Mouse (Mus musculus) gastrocnemius, adult 8-10 months (tissue): ENCODE results near the gene Abca1. TPM values are rescaled to one million over a fixed set of nuclear protein-coding genes. Genes with fewer than 3 reads are reported as not detected.

Source experiments
- DNase-seq, 2 experiments: peaks; one replicate each; pipeline ENCODE4 v3.0.0; 2022; ENCODE audit warnings: low spot score in 2 of 2
- total RNA-seq, 4 experiments: library from RNA; stranded (reverse); gene quantifications; 2 replicates each; pipeline ENCODE4 v1.2.4; 2022

Abca1 gene
- total RNA-seq, 4 experiments from 2014 or later: 5.0 to 7.6 (median 7.4) TPM

DNA sequence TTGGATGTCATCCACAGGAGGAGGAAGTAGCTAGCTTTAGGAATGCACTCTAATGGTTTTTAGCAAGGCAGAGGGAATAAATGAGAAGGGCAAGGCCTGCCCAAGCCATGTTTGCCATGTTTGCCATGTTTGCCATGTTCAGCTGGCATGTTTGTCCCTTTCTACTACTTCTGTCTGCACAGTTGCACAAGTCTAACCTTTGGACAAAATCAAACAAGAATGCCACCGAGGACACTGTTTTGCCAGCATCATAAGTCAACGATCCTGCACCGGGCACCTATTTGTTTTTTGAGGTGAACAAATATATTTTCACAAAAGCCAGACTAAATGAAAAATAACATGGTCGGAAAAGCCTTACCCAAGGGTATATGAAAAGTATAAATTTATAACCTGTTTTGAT is 149.8 kb downstream of the Abca1 start:
- DNase-seq: no peak

- no peak for DNase-seq
Measured at GRCm38 (mm10) chr4:53009183-53009582, 150.5 kb downstream of the Abca1 start.

GRCm38 (mm10) chr4:53000154-53000553 is 159.5 kb downstream of the Abca1 start:
- DNase-seq: no peak

- DNase-seq: peak in 1 of 2 experiments; percentile 24
Measured at GRCm38 (mm10) chr4:52999449-52999848, 160.2 kb downstream of the Abca1 start.

GRCm38 (mm10) chr4:52989248-52989647 is 170.4 kb downstream of the Abca1 start, which contains the start of gene Nipsnap3a:
Nipsnap3a (plus strand) TSS chr4:52989272.
- no peak for DNase-seq

DNA sequence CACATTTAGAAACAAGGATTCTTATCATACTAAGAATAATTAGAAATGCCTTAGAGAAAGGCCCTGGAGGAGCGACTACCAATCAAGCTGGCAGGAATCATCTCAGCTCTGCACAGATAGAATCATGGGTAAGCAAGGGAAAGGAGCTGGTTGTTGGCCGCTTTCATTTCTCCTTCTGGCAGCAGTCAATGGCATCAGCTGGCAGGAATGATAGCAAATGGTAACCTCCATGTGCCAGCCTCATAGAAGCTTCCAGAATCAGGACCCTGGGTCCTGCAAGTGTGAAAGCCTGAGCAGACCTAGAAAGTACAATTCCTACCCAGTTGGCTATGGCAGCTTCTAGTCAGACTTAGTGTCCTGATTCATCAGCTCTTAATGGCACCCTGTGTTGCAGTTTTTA is 173.4 kb downstream of the Abca1 start:
- no peak for DNase-seq

GRCm38 (mm10) chr4:52985216-52985615 is 174.5 kb downstream of the Abca1 start:
- DNase-seq: no peak

Other genes with a start within 250 kb of the Abca1 start
- gene Olfr272, start 240.7 kb downstream of the Abca1 start, total RNA-seq: not detected
- gene Olfr270, start 195.3 kb downstream of the Abca1 start, total RNA-seq: not detected
- gene Nipsnap3a, start 170.6 kb downstream of the Abca1 start, total RNA-seq: not detected
- gene Nipsnap3b, start 148.0 kb downstream of the Abca1 start, total RNA-seq: 1 to 10 TPM; 1.3 to 2.0 (median 1.8) TPM